Mouse (Mus musculus) embryonic facial prominence, embryonic 12.5 days (tissue): ENCODE data around the gene Pde4b. TPM values are rescaled to one million over a fixed set of nuclear protein-coding genes. Genes with fewer than 3 reads are reported as not detected.

Experiments
- ATAC-seq: fragments of 200-750 bp; cut with Nextera tagmentation; 2 replicates; pipeline ENCODE4 v1.8.0; 2017; ENCODE audit not compliant: insufficient number of reproducible peaks, insufficient read depth, low FRiP score, low TSS enrichment
- H3K27ac ChIP-seq: fragments of 300-500 bp; sonication (generic); 2 replicates; pipeline ENCODE4 v1.5.1; 2016; ENCODE audit warnings: mild to moderate bottlenecking
- H3K27me3 ChIP-seq: fragments of 300-500 bp; sonication (generic); 2 replicates; pipeline ENCODE4 v1.6.1; 2016; ENCODE audit warnings: mild to moderate bottlenecking, moderate library complexity
- H3K36me3 ChIP-seq: fragments of 300-500 bp; sonication (generic); 2 replicates; pipeline ENCODE4 v1.6.1; 2016; ENCODE audit warnings: mild to moderate bottlenecking
- H3K4me1 ChIP-seq: fragments of 300-500 bp; sonication (generic); 2 replicates; pipeline ENCODE4 v1.6.1; 2016
- H3K4me2 ChIP-seq: fragments of 300-500 bp; sonication (generic); replicated peaks from 2 replicates; pipeline ENCODE4 v1.6.1; 2016; ENCODE audit warnings: mild to moderate bottlenecking, moderate library complexity
- H3K4me3 ChIP-seq: fragments of 300-500 bp; sonication (generic); 2 replicates; pipeline ENCODE4 v1.5.1; 2016; ENCODE audit warnings: mild to moderate bottlenecking
- H3K9ac ChIP-seq: fragments of 300-500 bp; sonication (generic); 2 replicates; pipeline ENCODE4 v1.6.1; 2016; ENCODE audit warnings: mild to moderate bottlenecking, moderate library complexity
- H3K9me3 ChIP-seq: fragments of 300-500 bp; sonication (generic); 2 replicates; pipeline ENCODE4 v1.6.1; 2016; ENCODE audit warnings: mild to moderate bottlenecking, moderate library complexity
- WGBS: fragments of 180-500 bp; shearing (Covaris S2); methylation state at CpG from one replicate; pipeline ENCODE4 v1.1.7; 2016; 5-methylcytosine and 5-hydroxymethylcytosine counted together
- polyA plus RNA-seq: library from polyadenylated mRNA; unstranded; fragments of >200 nt; fragmentation: Nextera tagmentation; extraction: Ambion mirVana; gene quantifications from 2 replicates; pipeline ENCODE4 v1.2.1, GENCODE M21; 2016

Pde4b gene
- polyA plus RNA-seq, 1 experiment from 2014 or later = 11.1 TPM

GRCm38 (mm10) chr4:102446160-102446945 is 359.0 kb downstream of the Pde4b start:
- Histone ChIP-seq H3K4me3 (no peak overlapping the region), H3K36me3 (no peaks in the 10 kb centered on the region), H3K4me1 (0 out of 2 replicates have a peak, but pooled peaks cover 5% of the 10 kb centered on the region), H3K27ac (no peak overlapping the region), H3K9me3 (no peaks in the 10 kb centered on the region), H3K27me3 (no peaks in the 10 kb centered on the region), H3K4me2 (no peak overlapping the region), H3K9ac (no peak overlapping the region)
- 73% methylated on average over 8 of the region's 8 CpGs for WGBS
- no peak for ATAC-seq

GRCm38 (mm10) chr4:102456426-102456825 is 369.1 kb downstream of the Pde4b start:
- Histone ChIP-seq H3K4me3 (no peak overlapping the region), H3K27me3 (no peaks in the 10 kb centered on the region), H3K36me3 (no peaks in the 10 kb centered on the region), H3K4me1 (no peaks in the 10 kb centered on the region), H3K27ac (no peak overlapping the region), H3K4me2 (no peak overlapping the region), H3K9me3 (no peaks in the 10 kb centered on the region), H3K9ac (no peak overlapping the region)
- WGBS = 69% methylated on average over 3 of the region's 3 CpGs
- no peak for ATAC-seq

- H3K27me3 ChIP-seq = no peaks in the 10 kb centered on the region
Measured at GRCm38 (mm10) chr4:102459216-102459999, 372.1 kb downstream of the Pde4b start.

GRCm38 (mm10) chr4:102478104-102478503 is 390.8 kb downstream of the Pde4b start:
- no peaks in the 10 kb centered on the region for H3K4me1 ChIP-seq
- no peak overlapping the region for H3K4me3 ChIP-seq
- H3K27ac ChIP-seq = no peak overlapping the region
- no peak overlapping the region for H3K9ac ChIP-seq
- 42% methylated on average over 3 of the region's 3 CpGs for WGBS
- H3K27me3 ChIP-seq = no peaks in the 10 kb centered on the region
- H3K9me3 ChIP-seq = no peaks in the 10 kb centered on the region
- ATAC-seq = no peak
- no peak overlapping the region for H3K4me2 ChIP-seq
- no peaks in the 10 kb centered on the region for H3K36me3 ChIP-seq

More at GRCm38 (mm10) chr4:102459216-102459999, 372.1 kb downstream of the Pde4b start:
- Histone ChIP-seq H3K4me3 (no peak overlapping the region), H3K27ac (no peak overlapping the region), H3K36me3 (no peaks in the 10 kb centered on the region), H3K4me1 (no peaks in the 10 kb centered on the region), H3K4me2 (no peak overlapping the region), H3K9ac (no peak overlapping the region), H3K9me3 (no peaks in the 10 kb centered on the region)
- no peak for ATAC-seq
- WGBS = 69% methylated on average over 5 of the region's 5 CpGs

- Histone ChIP-seq H3K4me2 (no peak overlapping the region), H3K36me3 (no peaks in the 10 kb centered on the region), H3K9me3 (no peaks in the 10 kb centered on the region), H3K4me3 (no peak overlapping the region), H3K4me1 (no peaks in the 10 kb centered on the region), H3K27me3 (no peaks in the 10 kb centered on the region), H3K27ac (no peak overlapping the region), H3K9ac (no peak overlapping the region)
- ATAC-seq = no peak
- 82% methylated on average over 7 of the region's 7 CpGs for WGBS
Measured at GRCm38 (mm10) chr4:102478860-102479259, 391.5 kb downstream of the Pde4b start.

- WGBS = 67% methylated on average over 6 of the region's 6 CpGs
Measured at GRCm38 (mm10) chr4:102480830-102481484, 393.6 kb downstream of the Pde4b start.

GRCm38 (mm10) chr4:102483354-102484018 is 396.1 kb downstream of the Pde4b start:
- Histone ChIP-seq H3K9ac (no peak overlapping the region), H3K27me3 (no peaks in the 10 kb centered on the region), H3K4me3 (no peak overlapping the region), H3K4me1 (peaks cover 4% of the 10 kb centered on the region; the same call in 1 of the 2 replicates), H3K27ac (0 out of 2 replicates have a peak overlapping the region, but pooled peaks have one; percentile 24), H3K9me3 (no peaks in the 10 kb centered on the region), H3K36me3 (no peaks in the 10 kb centered on the region), H3K4me2 (no peak overlapping the region)
- 20% methylated on average over 7 of the region's 7 CpGs for WGBS
- no peak for ATAC-seq

More at GRCm38 (mm10) chr4:102480830-102481484, 393.6 kb downstream of the Pde4b start:
- H3K36me3 ChIP-seq = no peaks in the 10 kb centered on the region
- no peak overlapping the region for H3K4me2 ChIP-seq
- no peak overlapping the region for H3K9ac ChIP-seq
- H3K9me3 ChIP-seq = no peaks in the 10 kb centered on the region
- H3K4me3 ChIP-seq = no peak overlapping the region
- ATAC-seq = no peak
- no peaks in the 10 kb centered on the region for H3K4me1 ChIP-seq
- H3K27me3 ChIP-seq = no peaks in the 10 kb centered on the region
- no peak overlapping the region for H3K27ac ChIP-seq

GRCm38 (mm10) chr4:102484738-102485137 is 397.4 kb downstream of the Pde4b start:
- no peak overlapping the region for H3K4me2 ChIP-seq
- H3K27me3 ChIP-seq = no peaks in the 10 kb centered on the region
- H3K36me3 ChIP-seq = no peaks in the 10 kb centered on the region
- no peak for ATAC-seq
- peaks cover 4% of the 10 kb centered on the region; the same call in 1 of the 2 replicates for H3K4me1 ChIP-seq
- no peak overlapping the region for H3K4me3 ChIP-seq
- no peak overlapping the region for H3K27ac ChIP-seq
- H3K9ac ChIP-seq = no peak overlapping the region
- no peaks in the 10 kb centered on the region for H3K9me3 ChIP-seq
- WGBS = 73% methylated on average over 2 of the region's 2 CpGs

- Histone ChIP-seq H3K4me1 (peaks cover 11% of the 10 kb centered on the region), H3K27ac (no peak overlapping the region), H3K4me2 (no peak overlapping the region), H3K4me3 (no peak overlapping the region), H3K9ac (no peak overlapping the region), H3K27me3 (no peaks in the 10 kb centered on the region), H3K9me3 (no peaks in the 10 kb centered on the region), H3K36me3 (no peaks in the 10 kb centered on the region)
- WGBS = 47% methylated on average over 4 of the region's 4 CpGs
- no peak for ATAC-seq
Measured at GRCm38 (mm10) chr4:102486134-102486920, 399.0 kb downstream of the Pde4b start.

GRCm38 (mm10) chr4:102486921-102487240 is 399.5 kb downstream of the Pde4b start:
- no peak overlapping the region for H3K9ac ChIP-seq
- 72% methylated on average over 3 of the region's 3 CpGs for WGBS
- H3K4me2 ChIP-seq = no peak overlapping the region
- H3K9me3 ChIP-seq = no peaks in the 10 kb centered on the region
- H3K36me3 ChIP-seq = no peaks in the 10 kb centered on the region
- H3K27me3 ChIP-seq = no peaks in the 10 kb centered on the region
- H3K4me1 ChIP-seq = peaks cover 15% of the 10 kb centered on the region
- no peak overlapping the region for H3K27ac ChIP-seq
- ATAC-seq = no peak
- H3K4me3 ChIP-seq = no peak overlapping the region

GRCm38 (mm10) chr4:102488000-102488399 is 400.7 kb downstream of the Pde4b start:
- peaks cover 15% of the 10 kb centered on the region for H3K4me1 ChIP-seq
- H3K27me3 ChIP-seq = no peaks in the 10 kb centered on the region
- H3K4me2 ChIP-seq = no peak overlapping the region
- H3K9me3 ChIP-seq = no peaks in the 10 kb centered on the region
- no peak overlapping the region for H3K4me3 ChIP-seq
- WGBS = 44% methylated on average over 2 of the region's 2 CpGs
- ATAC-seq = no peak
- H3K9ac ChIP-seq = no peak overlapping the region
- no peak overlapping the region for H3K27ac ChIP-seq
- H3K36me3 ChIP-seq = no peaks in the 10 kb centered on the region
